Mouse (Mus musculus): Measurements from ENCODE around the gene Lpcat2b. TPM values are rescaled to one million over a fixed set of nuclear protein-coding genes. Genes with fewer than 3 reads are reported as not detected.
A peak's percentile ranks its signal among the peaks of the same experiment; 100 is the strongest.

The Lpcat2b gene
- polyA plus RNA-seq, 1 experiment from 2014 or later = not detected

DNA sequence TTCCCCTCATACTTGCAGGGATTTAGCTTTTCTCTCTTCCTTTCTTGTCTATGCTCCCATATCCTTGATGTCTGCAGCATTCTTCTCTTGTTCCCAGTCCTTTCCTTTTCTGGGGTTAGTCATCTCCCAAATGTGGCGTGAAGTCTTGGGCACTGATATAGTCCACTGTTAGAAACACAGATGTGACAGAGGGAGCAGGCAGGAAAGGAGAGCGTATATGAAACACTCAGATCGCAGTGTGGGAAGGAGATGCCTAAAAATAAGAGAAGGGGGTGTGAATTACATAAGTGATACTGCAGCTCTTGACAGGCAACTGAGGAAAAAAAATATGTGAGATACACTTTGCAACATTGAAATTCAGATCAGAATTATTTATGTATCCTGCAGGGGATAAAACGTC is 26.0 kb upstream of the Lpcat2b start:
- no peak overlapping the region for H3K9ac ChIP-seq (ENCODE audit: low read depth, low read length)
- H3K36me3 ChIP-seq (ENCODE audit: control insufficient read depth, insufficient read depth, low read length) = no peaks in the 10 kb centered on the region
- peaks cover 8% of the 10 kb centered on the region for H3K4me1 ChIP-seq (replicated peaks; ENCODE audit: control insufficient read depth, insufficient read depth, low read length)
- peaks cover 36% of the 10 kb centered on the region for H3K27me3 ChIP-seq (replicated peaks; ENCODE audit: control insufficient read depth, insufficient read depth, low read length)
- no peak for DNase-seq (ENCODE audit: low spot score)
- H3K4me3 ChIP-seq (ENCODE audit: low read depth, low read length) = no peak overlapping the region
- no peaks in the 10 kb centered on the region for H3K9me3 ChIP-seq (ENCODE audit: control insufficient read depth, low read length)
- no peak overlapping the region for H3K27ac ChIP-seq (ENCODE audit: low read depth, low read length)
- 88% methylated on average over 4 of the region's 4 CpGs for WGBS
- no peak overlapping the region for H3K4me2 ChIP-seq
- ATAC-seq (replicated peaks; ENCODE audit: low FRiP score) = no peak

DNA sequence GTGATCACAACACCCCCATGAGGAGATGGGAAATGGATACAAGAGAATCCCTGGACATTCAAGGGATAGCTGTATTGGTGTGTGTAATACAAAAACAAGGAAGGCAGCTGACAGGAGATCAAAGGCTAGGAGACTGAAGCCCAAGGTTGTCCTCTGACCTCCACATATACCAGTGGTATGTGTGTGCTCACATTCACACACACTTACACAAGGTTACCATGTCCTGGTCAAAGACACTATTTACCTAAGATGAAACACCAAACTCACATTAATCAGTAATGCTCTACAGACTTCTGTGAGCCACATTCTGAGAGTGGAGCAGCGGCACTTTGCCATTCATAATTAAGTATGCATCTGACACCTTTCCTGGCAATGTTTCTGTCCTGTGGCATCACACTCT is 21.0 kb upstream of the Lpcat2b start:
- Histone ChIP-seq H3K9ac (ENCODE audit: low read depth, low read length) (no peak overlapping the region), H3K4me1 (replicated peaks; ENCODE audit: control insufficient read depth, insufficient read depth, low read length) (no peaks in the 10 kb centered on the region), H3K27me3 (replicated peaks; ENCODE audit: control insufficient read depth, insufficient read depth, low read length) (peaks cover 3% of the 10 kb centered on the region; the same call in 1 of the 2 replicates), H3K27ac (ENCODE audit: low read depth, low read length) (no peak overlapping the region), H3K36me3 (ENCODE audit: control insufficient read depth, insufficient read depth, low read length) (no peaks in the 10 kb centered on the region), H3K4me2 (no peak overlapping the region), H3K9me3 (ENCODE audit: control insufficient read depth, low read length) (no peaks in the 10 kb centered on the region), H3K4me3 (ENCODE audit: low read depth, low read length) (no peak overlapping the region)
- 85% methylated on average over 1 of the region's 1 CpGs for WGBS
- no peak for DNase-seq (ENCODE audit: low spot score)
- ATAC-seq (replicated peaks; ENCODE audit: low FRiP score) = no peak

DNA sequence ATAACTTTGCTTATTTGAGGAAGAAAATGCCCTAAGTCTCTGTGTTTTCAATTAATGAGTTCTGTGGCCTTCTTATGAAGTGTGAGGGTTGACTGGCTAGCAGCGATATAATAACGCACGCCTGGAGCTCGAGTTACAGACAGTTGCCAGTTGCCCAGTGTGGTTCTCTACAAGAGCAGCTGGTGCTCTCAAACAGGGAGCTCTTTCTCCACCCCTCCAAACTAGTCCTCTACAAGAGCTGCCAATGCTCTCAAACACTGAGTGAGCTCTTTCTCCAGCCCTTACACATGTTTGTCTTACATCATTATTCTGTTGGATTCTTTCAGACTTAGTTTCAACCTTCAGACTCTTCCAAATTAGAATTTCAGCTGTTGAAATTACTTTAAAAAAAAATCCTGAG is 20.0 kb upstream of the Lpcat2b start:
- Histone ChIP-seq H3K4me2 (no peak overlapping the region), H3K9ac (ENCODE audit: low read depth, low read length) (no peak overlapping the region), H3K36me3 (ENCODE audit: control insufficient read depth, insufficient read depth, low read length) (no peaks in the 10 kb centered on the region), H3K4me3 (ENCODE audit: low read depth, low read length) (no peak overlapping the region), H3K27me3 (replicated peaks; ENCODE audit: control insufficient read depth, insufficient read depth, low read length) (no peaks in the 10 kb centered on the region; the same call in 1 of the 2 replicates), H3K27ac (ENCODE audit: low read depth, low read length) (no peak overlapping the region), H3K9me3 (ENCODE audit: control insufficient read depth, low read length) (no peaks in the 10 kb centered on the region), H3K4me1 (replicated peaks; ENCODE audit: control insufficient read depth, insufficient read depth, low read length) (no peaks in the 10 kb centered on the region)
- WGBS = 64% methylated on average over 4 of the region's 4 CpGs
- ATAC-seq (replicated peaks; ENCODE audit: low FRiP score) (no peak), DNase-seq (ENCODE audit: low spot score) (no peak)

DNA sequence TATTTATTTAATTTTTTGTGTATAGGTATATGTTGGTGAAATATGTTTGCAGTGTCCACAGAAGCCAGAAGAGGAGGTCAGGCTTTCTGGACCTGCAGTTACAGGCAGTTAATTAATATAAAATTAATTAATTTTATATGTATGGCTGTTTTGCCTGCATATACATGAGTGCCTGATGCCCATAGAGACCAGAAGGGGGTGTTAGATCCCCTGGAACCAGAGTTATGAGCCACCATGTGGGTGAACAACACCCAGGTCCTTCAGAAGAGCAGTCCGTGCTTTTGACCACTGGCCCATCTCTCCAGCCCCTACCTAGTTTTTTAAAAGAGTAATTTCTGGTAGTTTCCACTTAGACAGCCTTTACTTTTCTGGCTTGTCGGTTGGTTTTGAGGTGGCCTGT is 19.1 kb upstream of the Lpcat2b start:
- no peaks in the 10 kb centered on the region for H3K27me3 ChIP-seq (replicated peaks; ENCODE audit: control insufficient read depth, insufficient read depth, low read length)
- DNase-seq (ENCODE audit: low spot score) (no peak), ATAC-seq (replicated peaks; ENCODE audit: low FRiP score) (no peak)
- 67% methylated on average over 2 of the region's 2 CpGs for WGBS
- H3K36me3 ChIP-seq (ENCODE audit: control insufficient read depth, insufficient read depth, low read length) = no peaks in the 10 kb centered on the region
- H3K4me2 ChIP-seq = no peak overlapping the region
- H3K4me3 ChIP-seq (ENCODE audit: low read depth, low read length) = no peak overlapping the region
- H3K27ac ChIP-seq (ENCODE audit: low read depth, low read length) = no peak overlapping the region
- no peaks in the 10 kb centered on the region for H3K9me3 ChIP-seq (ENCODE audit: control insufficient read depth, low read length)
- H3K9ac ChIP-seq (ENCODE audit: low read depth, low read length) = no peak overlapping the region
- no peaks in the 10 kb centered on the region for H3K4me1 ChIP-seq (replicated peaks; ENCODE audit: control insufficient read depth, insufficient read depth, low read length)

DNA sequence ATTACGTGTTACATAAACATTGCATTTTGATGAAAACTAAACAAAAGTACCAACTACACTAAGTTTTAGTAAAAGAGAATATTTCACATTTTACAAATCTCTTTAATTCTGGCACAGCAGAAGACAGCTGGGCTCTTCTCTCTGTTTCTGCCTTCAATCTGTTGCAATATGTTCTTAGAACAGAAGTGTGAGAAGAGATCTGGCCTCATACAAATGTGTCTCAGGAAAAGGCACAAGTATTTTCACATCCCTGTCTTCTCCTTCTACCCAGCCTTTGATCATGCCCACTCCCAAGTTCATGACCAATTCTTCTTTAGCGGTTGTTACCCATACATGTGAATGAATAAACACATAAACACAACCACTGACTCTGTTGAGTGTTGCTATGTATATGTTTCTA is 16.3 kb upstream of the Lpcat2b start:
- H3K36me3 ChIP-seq (ENCODE audit: control insufficient read depth, insufficient read depth, low read length) = no peaks in the 10 kb centered on the region
- WGBS = 70% methylated on average over 2 of the region's 2 CpGs
- no peak for DNase-seq (ENCODE audit: low spot score)
- H3K4me2 ChIP-seq = no peak overlapping the region
- H3K9ac ChIP-seq (ENCODE audit: low read depth, low read length) = no peak overlapping the region
- no peak for ATAC-seq (replicated peaks; ENCODE audit: low FRiP score)
- no peaks in the 10 kb centered on the region for H3K27me3 ChIP-seq (replicated peaks; ENCODE audit: control insufficient read depth, insufficient read depth, low read length)
- no peaks in the 10 kb centered on the region for H3K4me1 ChIP-seq (replicated peaks; ENCODE audit: control insufficient read depth, insufficient read depth, low read length)
- H3K27ac ChIP-seq (ENCODE audit: low read depth, low read length) = no peak overlapping the region
- no peaks in the 10 kb centered on the region for H3K9me3 ChIP-seq (ENCODE audit: control insufficient read depth, low read length)
- H3K4me3 ChIP-seq (ENCODE audit: low read depth, low read length) = no peak overlapping the region

DNA sequence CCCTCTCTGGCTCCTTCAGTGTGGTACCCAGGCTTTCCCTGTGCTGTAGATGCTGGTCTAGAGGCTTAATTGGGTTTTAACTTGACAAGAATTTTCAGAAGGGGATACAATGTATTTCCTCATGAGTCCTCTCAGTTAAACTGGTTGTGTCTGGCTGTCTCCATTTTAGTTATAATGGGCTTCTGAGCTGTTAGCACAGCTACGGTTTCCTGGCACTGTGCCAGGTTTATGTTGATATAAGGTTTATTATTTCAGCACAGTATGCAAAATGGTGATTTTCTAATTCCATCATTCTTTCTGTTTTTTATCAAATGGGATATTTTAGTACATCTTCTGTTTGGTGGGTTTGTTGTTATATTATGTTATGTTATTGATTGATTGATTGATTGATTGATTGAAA is 9.7 kb upstream of the Lpcat2b start:
- Histone ChIP-seq H3K27me3 (replicated peaks; ENCODE audit: control insufficient read depth, insufficient read depth, low read length) (no peaks in the 10 kb centered on the region), H3K9ac (ENCODE audit: low read depth, low read length) (no peak overlapping the region), H3K4me1 (replicated peaks; ENCODE audit: control insufficient read depth, insufficient read depth, low read length) (no peaks in the 10 kb centered on the region), H3K27ac (ENCODE audit: low read depth, low read length) (no peak overlapping the region), H3K9me3 (ENCODE audit: control insufficient read depth, low read length) (no peaks in the 10 kb centered on the region), H3K4me2 (no peak overlapping the region), H3K36me3 (ENCODE audit: control insufficient read depth, insufficient read depth, low read length) (no peaks in the 10 kb centered on the region), H3K4me3 (ENCODE audit: low read depth, low read length) (no peak overlapping the region)
- 65% methylated on average over 1 of the region's 1 CpGs for WGBS
- ATAC-seq (replicated peaks; ENCODE audit: low FRiP score) (no peak), DNase-seq (ENCODE audit: low spot score) (no peak)

DNA sequence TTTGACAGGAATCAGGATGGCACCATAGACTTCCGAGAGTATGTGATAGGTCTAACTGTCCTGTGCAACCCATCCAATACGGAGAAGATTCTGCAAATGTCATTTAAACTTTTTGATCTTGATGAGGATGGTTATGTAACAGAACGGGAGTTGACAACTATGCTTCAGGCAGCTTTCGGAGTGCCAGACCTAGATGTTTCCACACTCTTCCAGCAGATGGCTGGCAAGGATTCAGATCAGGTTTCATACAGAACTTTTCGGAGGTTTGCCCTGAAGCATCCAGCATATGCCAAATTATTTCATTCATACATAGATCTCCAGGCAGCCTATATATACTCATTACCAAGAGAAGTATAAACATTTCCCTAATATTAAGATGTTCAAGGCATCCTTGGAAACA is 2.7 kb downstream of the Lpcat2b start:
- WGBS = 81% methylated on average over 5 of the region's 5 CpGs
- no peak overlapping the region for H3K27ac ChIP-seq (ENCODE audit: low read depth, low read length)
- peaks cover 9% of the 10 kb centered on the region for H3K4me1 ChIP-seq (replicated peaks; ENCODE audit: control insufficient read depth, insufficient read depth, low read length)

DNA sequence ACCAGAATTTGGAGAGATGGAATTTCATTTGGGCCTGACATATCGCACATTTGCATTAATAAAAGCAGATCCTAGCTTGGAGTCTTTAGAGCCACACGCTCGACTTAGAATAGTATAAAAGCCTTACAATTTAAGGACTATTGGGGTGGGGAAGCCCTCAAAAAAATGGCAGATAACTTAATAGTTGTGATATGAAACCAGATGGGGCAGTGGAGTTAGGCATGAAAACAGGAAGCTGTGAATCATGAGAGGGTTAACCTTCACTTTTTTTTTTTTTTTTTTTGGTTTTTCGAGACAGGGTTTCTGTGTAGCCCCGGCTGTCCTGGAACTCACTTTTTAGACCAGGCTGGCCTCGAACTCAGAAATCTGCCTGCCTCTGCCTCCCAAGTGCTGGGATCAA is 4.8 kb downstream of the Lpcat2b start:
- WGBS = 80% methylated on average over 6 of the region's 6 CpGs
- ATAC-seq (replicated peaks; ENCODE audit: low FRiP score) = no peak
- Histone ChIP-seq H3K9ac (ENCODE audit: low read depth, low read length) (no peak overlapping the region), H3K27ac (ENCODE audit: low read depth, low read length) (no peak overlapping the region), H3K9me3 (ENCODE audit: control insufficient read depth, low read length) (no peaks in the 10 kb centered on the region), H3K4me3 (ENCODE audit: low read depth, low read length) (no peak overlapping the region), H3K36me3 (ENCODE audit: control insufficient read depth, insufficient read depth, low read length) (no peaks in the 10 kb centered on the region), H3K4me1 (replicated peaks; ENCODE audit: control insufficient read depth, insufficient read depth, low read length) (peaks cover 12% of the 10 kb centered on the region), H3K4me2 (no peak overlapping the region), H3K27me3 (replicated peaks; ENCODE audit: control insufficient read depth, insufficient read depth, low read length) (0 out of 2 replicates have a peak, but pooled peaks cover 2% of the 10 kb centered on the region)
- DNase-seq (ENCODE audit: low spot score) = no peak

More for the DNA sequence above, 2.7 kb downstream of the Lpcat2b start:
- no peak for ATAC-seq (replicated peaks; ENCODE audit: low FRiP score)
- Histone ChIP-seq H3K27me3 (replicated peaks; ENCODE audit: control insufficient read depth, insufficient read depth, low read length) (0 out of 2 replicates have a peak, but pooled peaks cover 2% of the 10 kb centered on the region), H3K36me3 (ENCODE audit: control insufficient read depth, insufficient read depth, low read length) (no peaks in the 10 kb centered on the region), H3K4me3 (ENCODE audit: low read depth, low read length) (no peak overlapping the region), H3K4me2 (no peak overlapping the region), H3K9ac (ENCODE audit: low read depth, low read length) (no peak overlapping the region), H3K9me3 (ENCODE audit: control insufficient read depth, low read length) (no peaks in the 10 kb centered on the region)
- no peak for DNase-seq (ENCODE audit: low spot score)

DNA sequence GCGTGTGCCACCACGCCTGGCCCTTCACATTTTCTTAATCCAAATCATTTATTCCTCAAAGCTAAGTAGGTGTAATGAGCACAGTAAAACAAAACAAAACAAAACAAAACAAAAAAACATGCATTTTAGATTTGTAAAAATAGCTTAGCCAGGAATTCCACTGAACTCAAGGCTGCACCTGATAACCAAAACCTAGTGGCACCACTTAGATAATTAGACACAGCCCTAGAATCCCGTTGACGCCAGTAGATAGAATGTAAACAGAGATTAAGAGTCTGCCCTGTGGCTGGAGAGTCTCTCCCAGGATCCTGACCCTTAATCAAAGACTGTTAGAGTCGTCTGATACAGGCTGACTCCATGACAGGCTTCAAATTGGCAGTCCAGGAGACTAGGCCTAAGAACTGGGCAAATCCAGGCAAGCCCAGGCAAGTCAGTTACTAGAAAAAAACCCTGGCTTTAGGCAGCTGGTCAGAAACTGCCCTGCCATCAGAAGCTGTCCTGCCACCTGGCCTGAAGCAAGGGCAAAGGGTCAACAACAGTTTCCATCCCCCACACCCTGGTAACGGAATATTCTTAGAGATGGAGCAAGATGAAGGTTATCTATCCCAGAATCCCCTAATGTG is 5.3 kb downstream of the Lpcat2b start:
- H3K4me1 ChIP-seq (replicated peaks; ENCODE audit: control insufficient read depth, insufficient read depth, low read length) = peaks cover 12% of the 10 kb centered on the region
- ATAC-seq (replicated peaks; ENCODE audit: low FRiP score) (0 out of 2 replicates have a peak, but pooled peaks have one; percentile 21), DNase-seq (ENCODE audit: low spot score) (no peak)
- H3K36me3 ChIP-seq (ENCODE audit: control insufficient read depth, insufficient read depth, low read length) = no peaks in the 10 kb centered on the region
- no peak overlapping the region for H3K4me3 ChIP-seq (ENCODE audit: low read depth, low read length)
- 58% methylated on average over 6 of the region's 6 CpGs for WGBS
- peak overlapping the region; percentile 41; the same call in 1 of the 2 replicates for H3K27ac ChIP-seq (ENCODE audit: low read depth, low read length)
- H3K4me2 ChIP-seq = peak overlapping the region; percentile 70
- no peak overlapping the region for H3K9ac ChIP-seq (ENCODE audit: low read depth, low read length)
- H3K27me3 ChIP-seq (replicated peaks; ENCODE audit: control insufficient read depth, insufficient read depth, low read length) = 0 out of 2 replicates have a peak, but pooled peaks cover 2% of the 10 kb centered on the region
- no peaks in the 10 kb centered on the region for H3K9me3 ChIP-seq (ENCODE audit: control insufficient read depth, low read length)

All from liver, embryonic 11.5 days (tissue).